Mouse (Mus musculus) monocyte, adult 2 months (primary cell): ENCODE results near the gene Gm4353.
A peak's percentile ranks its signal among the peaks of the same experiment; 100 is the strongest.
"Not testable (repeated sequence)": the region's sequence is repeated elsewhere in the genome, so short reads cannot be mapped to it uniquely, and the experiment has no call there.

Source experiments
- DNase-seq, 2 experiments: peaks; one replicate each; pipeline ENCODE4 v3.0.0; 2022; ENCODE audit warnings: low spot score in 2 of 2, low read depth in 1 of 2

The Gm4353 gene

GRCm38 (mm10) chr7:116084366-116084765 is at the start of gene Gm4353:
TSS of gene Gm4353 (minus strand) at chr7:116084635.
- not testable (repeated sequence) for DNase-seq

GRCm38 (mm10) chr7:116132078-116132477 is 47.6 kb upstream of the Gm4353 start:
- DNase-seq = peak in 1 of 2 experiments; percentile 34

GRCm38 (mm10) chr7:116131390-116131789 is 47.0 kb upstream of the Gm4353 start:
- no peak for DNase-seq

- no peak for DNase-seq
These were observed 44.9 kb upstream of the Gm4353 start for GRCm38 (mm10) chr7:116129374-116129773.

GRCm38 (mm10) chr7:116128286-116128685 is 43.9 kb upstream of the Gm4353 start:
- no peak for DNase-seq

- no peak for DNase-seq
These were observed 42.6 kb upstream of the Gm4353 start for GRCm38 (mm10) chr7:116127052-116127451.

- no peak for DNase-seq
These were observed 41.2 kb upstream of the Gm4353 start for GRCm38 (mm10) chr7:116125671-116126070.

GRCm38 (mm10) chr7:116124057-116124456 is 39.6 kb upstream of the Gm4353 start:
- no peak for DNase-seq

GRCm38 (mm10) chr7:116123597-116123985 is 39.2 kb upstream of the Gm4353 start:
- DNase-seq = no peak

- DNase-seq = no peak
These were observed 38.7 kb upstream of the Gm4353 start for GRCm38 (mm10) chr7:116122981-116123596.

GRCm38 (mm10) chr7:116121202-116121601 is 36.8 kb upstream of the Gm4353 start:
- DNase-seq = no peak

GRCm38 (mm10) chr7:116120737-116121136 is 36.3 kb upstream of the Gm4353 start:
- DNase-seq = no peak

- no peak for DNase-seq
These were observed 34.9 kb upstream of the Gm4353 start for GRCm38 (mm10) chr7:116119306-116119857.

- no peak for DNase-seq
These were observed 31.6 kb upstream of the Gm4353 start for GRCm38 (mm10) chr7:116115991-116116390.

- no peak for DNase-seq
These were observed 30.9 kb upstream of the Gm4353 start for GRCm38 (mm10) chr7:116115216-116115930.

- DNase-seq = no peak
These were observed 27.1 kb upstream of the Gm4353 start for GRCm38 (mm10) chr7:116111546-116111945.

GRCm38 (mm10) chr7:116110661-116111060 is 26.2 kb upstream of the Gm4353 start:
- DNase-seq = no peak

GRCm38 (mm10) chr7:116103091-116103490 is 18.7 kb upstream of the Gm4353 start:
- DNase-seq = no peak

- no peak for DNase-seq
These were observed 15.6 kb upstream of the Gm4353 start for GRCm38 (mm10) chr7:116099952-116100528.

- DNase-seq = no peak
These were observed 9.0 kb upstream of the Gm4353 start for GRCm38 (mm10) chr7:116093466-116093850.

GRCm38 (mm10) chr7:116092710-116093465 is 8.5 kb upstream of the Gm4353 start:
- DNase-seq = peak; percentile 81 to 88
